9 mouse cellular contexts compared by ENCODE assay signal in the genomic region with DNA sequence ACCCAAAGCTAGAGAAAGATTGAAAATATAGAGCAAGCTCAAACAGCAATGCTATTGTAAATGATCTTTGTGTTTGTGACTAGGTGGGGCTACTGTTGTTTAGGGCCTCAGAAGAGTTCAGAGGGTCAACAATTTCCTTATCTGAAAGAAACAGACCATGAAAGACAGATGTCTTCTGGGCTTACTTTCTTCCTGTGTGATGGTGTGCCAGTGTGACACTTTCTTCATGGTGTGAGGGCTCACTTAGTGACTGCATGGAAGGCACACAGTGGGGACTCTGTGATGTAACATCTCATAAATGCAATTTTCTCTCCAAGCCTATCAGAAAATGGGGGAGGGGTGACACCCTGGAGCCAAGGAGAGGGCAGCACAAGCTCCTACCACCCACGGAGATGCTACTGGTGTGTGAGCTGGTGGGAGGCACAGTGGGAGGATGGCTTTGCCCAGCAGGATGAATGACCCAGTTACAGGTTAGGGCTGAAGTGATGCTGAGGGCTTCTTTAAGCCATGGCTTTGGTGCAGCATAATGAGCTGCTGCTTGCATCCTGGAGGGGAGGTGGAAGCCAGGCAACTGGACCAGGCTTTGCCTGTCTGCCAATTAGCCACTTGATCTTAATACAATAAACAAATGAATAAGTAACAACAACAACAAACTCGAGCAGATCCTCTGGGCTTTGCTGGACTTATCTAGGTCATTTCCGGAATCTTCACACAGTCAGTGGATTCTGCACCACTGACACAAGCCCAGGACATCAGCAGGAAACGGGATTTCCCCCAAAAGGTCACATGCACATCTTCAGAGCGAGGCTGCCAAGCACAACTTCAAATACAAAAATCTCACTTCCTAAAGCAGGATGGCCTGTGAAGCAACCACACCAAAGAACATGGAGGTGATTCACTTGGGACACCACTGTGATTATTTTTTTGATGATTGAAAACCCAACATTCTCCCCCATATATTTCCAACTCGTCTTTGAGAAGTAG. TPM values are rescaled to one million over a fixed set of nuclear protein-coding genes. Genes with fewer than 3 reads are reported as not detected.
DNase-seq lines count a peak whose midpoint lies in the region; ATAC-seq lines count a peak whose summit lies in the region.
"Had no signal": no experiment of that assay in that cellular context is flagged by ENCODE, and none has a peak within 500 bp of the region (broad histone marks: within the 10 kb centered on the region; RNA-seq: fewer than 3 reads in every experiment).

No protein-coding gene starts in this region.

- H3K27ac ChIP-seq in liver, embryonic 15.5 days (replicated peaks) = peak overlapping the region; percentile 88
- no peak overlapping the region for H3K27ac ChIP-seq in forebrain, embryonic 13.5 days

- H3K4me2 ChIP-seq in liver, embryonic 15.5 days = peak overlapping the region; percentile 43
- no peak overlapping the region for H3K4me2 ChIP-seq in forebrain, embryonic 13.5 days

- no peaks in the 10 kb centered on the region for H3K9me3 ChIP-seq in liver, embryonic 15.5 days (replicated peaks)
- H3K9me3 ChIP-seq in forebrain, embryonic 13.5 days (replicated peaks) = no peaks in the 10 kb centered on the region

- H3K27me3 ChIP-seq in liver, embryonic 15.5 days = no peaks in the 10 kb centered on the region
- H3K27me3 ChIP-seq in forebrain, embryonic 13.5 days = no peaks in the 10 kb centered on the region

- peak; percentile 29 for DNase-seq in adrenal gland, postnatal 14 days
- DNase-seq in adrenal gland, postnatal 25 days = no peak
- DNase-seq in thymus, postnatal 0 days (ENCODE audit: low spot score) = peak; percentile 60
- no peak for DNase-seq in thymus, postnatal 10 days (ENCODE audit: low spot score in 2 of 2)
- no peak for DNase-seq in urinary bladder, adult 2 months (ENCODE audit: low spot score)
- DNase-seq in cerebellum, adult 11 months = no peak
- DNase-seq: adrenal gland, adult 2 months had no signal

- WGBS in liver, embryonic 15.5 days (ENCODE audit: insufficient replicate concordance) = 8% methylated on average over 6 of the region's 6 CpGs
- WGBS in forebrain, embryonic 13.5 days = 48% methylated on average over 6 of the region's 6 CpGs

- H3K9ac ChIP-seq in liver, embryonic 15.5 days = peak overlapping the region; percentile 10
- H3K9ac ChIP-seq in forebrain, embryonic 13.5 days = no peak overlapping the region

- no peaks in the 10 kb centered on the region for H3K36me3 ChIP-seq in liver, embryonic 15.5 days (replicated peaks)
- H3K36me3 ChIP-seq in forebrain, embryonic 13.5 days (ENCODE audit: poor library complexity, severe bottlenecking) = no peaks in the 10 kb centered on the region

- H3K4me3 ChIP-seq in liver, embryonic 15.5 days (replicated peaks) = 0 out of 2 replicates have a peak overlapping the region, but pooled peaks have one; percentile 7
- H3K4me3 ChIP-seq in forebrain, embryonic 13.5 days = no peak overlapping the region

- ATAC-seq in liver, embryonic 15.5 days (ENCODE audit: insufficient read depth) = peak; percentile 59
- no peak for ATAC-seq in forebrain, embryonic 13.5 days

- H3K4me1 ChIP-seq in liver, embryonic 15.5 days (replicated peaks) = peaks cover 69% of the 10 kb centered on the region
- peaks cover 33% of the 10 kb centered on the region for H3K4me1 ChIP-seq in forebrain, embryonic 13.5 days

RNA-seq across cellular contexts. Expression of a gene that starts 46.5 kb away (rescaled TPM):
- 28.6 and 30.3 TPM in 2 replicates for total RNA-seq in adrenal gland, postnatal 14 days (2021)
- total RNA-seq in adrenal gland, postnatal 25 days (2021) = 29.6 and 35.5 TPM in 2 replicates
- polyA plus RNA-seq in thymus, postnatal 0 days (2015; fragmentation: Nextera tagmentation; extraction: Ambion mirVana) = 109 and 131 TPM in 2 replicates
- 12.1 and 14.7 TPM in 2 replicates for polyA plus RNA-seq in liver, embryonic 15.5 days (2015; fragmentation: Nextera tagmentation; extraction: Ambion mirVana)
- polyA plus RNA-seq in urinary bladder, adult 2 months (2012; rRNA removed) = 8.2 and 12.3 TPM in 2 replicates
- polyA plus RNA-seq in forebrain, embryonic 13.5 days (2015; fragmentation: Nextera tagmentation; extraction: Ambion mirVana) = 123 and 133 TPM in 2 replicates

Comparison
In these comparisons a context has a peak if more than half of its experiments do, and no peak if none do; other contexts are left out.
1. DNase-seq: peak in adrenal gland, postnatal 14 days (single experiment) and thymus, postnatal 0 days (single experiment); none in adrenal gland, postnatal 25 days (single experiment), thymus, postnatal 10 days (0 of 2), urinary bladder, adult 2 months (single experiment) and cerebellum, adult 11 months (single experiment).